Mouse (Mus musculus) heart, postnatal 0 days (tissue): ENCODE data around the gene Cadps.

Source experiments
- CTCF ChIP-seq: IDR thresholded peaks from 2 replicates; pipeline ENCODE4 v1.5.1; 2016; ENCODE audit warnings: antibody characterized with exemption, control low read depth, low read depth
- EP300 ChIP-seq: IDR thresholded peaks from 2 replicates; pipeline ENCODE4 v1.6.1; 2016; ENCODE audit warnings: antibody characterized with exemption, low read depth

DNA sequence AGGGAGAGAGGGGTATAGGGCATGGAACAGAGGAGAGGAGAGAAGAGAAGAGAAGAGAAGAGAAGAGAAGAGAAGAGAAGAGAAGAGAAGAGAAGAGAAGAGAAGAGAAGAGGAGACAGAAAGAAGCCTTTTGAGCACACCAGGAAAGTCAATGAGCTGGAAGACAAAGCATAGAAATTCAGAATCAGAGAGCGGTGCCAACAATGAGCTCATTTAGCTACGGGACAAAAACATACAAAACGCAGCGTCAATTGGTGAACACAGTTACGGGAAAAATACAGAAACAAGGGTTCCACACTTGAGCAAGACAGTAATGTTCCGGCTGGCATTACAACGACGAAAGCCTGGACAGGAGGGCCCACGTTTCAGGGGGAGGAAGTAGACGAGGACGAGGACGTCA lies 412.6 kb downstream of the Cadps start:
- no peak for TF ChIP-seq EP300
- TF ChIP-seq CTCF: no peak
